Mouse (Mus musculus) lung, adult 2 months (tissue): ENCODE results near the gene Mknk2.

Source experiments
- CTCF ChIP-seq: fragments of 200-500 bp; IDR thresholded peaks from 2 replicates; pipeline ENCODE4 v1.5.1; 2011; ENCODE audit warnings: mild to moderate bottlenecking, low read length, control low read depth; ENCODE audit not compliant: insufficient read depth
- POLR2A ChIP-seq: fragments of 200-500 bp; IDR thresholded peaks from 2 replicates; pipeline ENCODE4 v1.6.1; 2011; ENCODE audit warnings: low read depth, mild to moderate bottlenecking, control low read depth, low read length, borderline replicate concordance; ENCODE audit errors: extremely low read depth

DNA sequence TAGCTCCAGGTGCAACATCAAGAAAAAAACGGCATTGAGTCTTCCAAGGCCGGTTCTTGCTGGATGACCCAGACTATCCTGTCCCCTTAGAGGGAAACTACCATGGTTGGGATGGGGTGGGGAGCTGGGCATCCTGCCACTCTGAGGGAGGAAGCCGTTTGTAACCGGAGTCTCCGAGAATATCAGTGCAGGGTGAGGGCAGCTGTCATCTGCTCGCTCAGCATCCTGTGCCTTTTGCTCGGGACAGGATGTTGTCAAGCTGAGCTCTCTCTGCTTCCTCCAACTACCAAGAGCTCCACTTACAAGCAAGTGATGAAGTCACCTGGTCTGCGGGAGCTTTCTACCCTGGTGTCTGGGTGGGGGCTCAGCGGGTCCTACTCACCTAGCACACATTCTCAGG, 59.7 kb downstream of the Mknk2 start:
- TF ChIP-seq POLR2A (peak; percentile 14; the same call in 1 of the 2 replicates), CTCF (no peak)
